Mouse (Mus musculus) MEL (cell line): ENCODE data around the gene Tapbpl. TPM values are rescaled to one million over a fixed set of nuclear protein-coding genes. Genes with fewer than 3 reads are reported as not detected.

Source experiments
- DNase-seq: peaks from one replicate; pipeline ENCODE4 v3.0.0; 2011; ENCODE audit warnings: low read depth, low spot score
- H3K27ac ChIP-seq: 2 replicates; pipeline ENCODE4 v1.5.1; 2012; ENCODE audit warnings: low read depth, mild to moderate bottlenecking, control low read depth, low read length, moderate library complexity; ENCODE audit not compliant: control insufficient read depth
- H3K27me3 ChIP-seq, 2 experiments: fragments of 150-350 bp in 1 of 2; sonication (generic) in 1 of 2; 2 replicates each; pipeline ENCODE4 v1.6.1; 2012; ENCODE audit warnings: low read length in 2 of 2, mild to moderate bottlenecking in 2 of 2, improper control_type of control experiment in 1 of 2, moderate library complexity in 1 of 2; ENCODE audit not compliant: insufficient read depth in 2 of 2, control insufficient read depth in 1 of 2
- H3K36me3 ChIP-seq, 2 experiments: 2 replicates each; pipeline ENCODE4 v1.6.1; 2012 to 2014; ENCODE audit warnings: low read length in 2 of 2, improper control_type of control experiment in 1 of 2, inconsistent platforms in 1 of 2, mild to moderate bottlenecking in 1 of 2; ENCODE audit not compliant: insufficient read depth in 2 of 2, control insufficient read depth in 1 of 2
- H3K4me1 ChIP-seq, 2 experiments: fragments of 150-350 bp in 1 of 2; sonication (generic) in 1 of 2; 2 replicates each; pipeline ENCODE4 v1.6.1; 2012; ENCODE audit warnings: low read length in 2 of 2, improper control_type of control experiment in 1 of 2, mild to moderate bottlenecking in 1 of 2; ENCODE audit not compliant: insufficient read depth in 2 of 2, control insufficient read depth in 1 of 2
- H3K4me3 ChIP-seq, 2 experiments: fragments of 150-350 bp in 1 of 2; sonication (generic) in 1 of 2; 2 replicates each; pipeline ENCODE4 v1.5.1; 2012; ENCODE audit warnings: low read depth in 2 of 2, low read length in 2 of 2, mild to moderate bottlenecking in 2 of 2, moderate library complexity in 2 of 2, control low read depth in 1 of 2, improper control_type of control experiment in 1 of 2; ENCODE audit not compliant: control insufficient read depth in 1 of 2, insufficient read depth in 1 of 2
- H3K79me2 ChIP-seq: 2 replicates; pipeline ENCODE4 v1.6.1; 2012; ENCODE audit warnings: mild to moderate bottlenecking, low read length, moderate library complexity; ENCODE audit not compliant: control insufficient read depth, poor library complexity, insufficient read depth
- H3K9ac ChIP-seq: 2 replicates; pipeline ENCODE4 v1.6.1; 2012; ENCODE audit warnings: low read depth, mild to moderate bottlenecking, control low read depth, low read length, moderate library complexity; ENCODE audit not compliant: control insufficient read depth, poor library complexity, severe bottlenecking
- H3K9me3 ChIP-seq: fragments of 150-350 bp; sonication (generic); replicated peaks from 2 replicates; pipeline ENCODE4 v1.6.1; 2012; ENCODE audit warnings: mild to moderate bottlenecking, low read length, improper control_type of control experiment, moderate library complexity; ENCODE audit not compliant: insufficient read depth
- CHD2 ChIP-seq: IDR thresholded peaks from 2 replicates; pipeline ENCODE4 v1.6.1; 2011; ENCODE audit warnings: low read length, improper control_type of control experiment
- CTCF ChIP-seq, 3 experiments: IDR thresholded peaks in 2 of 3; conservative IDR thresholded peaks in 1 of 3; 2 replicates each; pipeline ENCODE4 v1.5.1; 2011 to 2012; ENCODE audit warnings: low read length in 3 of 3, low read depth in 2 of 3, mild to moderate bottlenecking in 2 of 3, improper control_type of control experiment in 1 of 3, inconsistent platforms in 1 of 3, mixed read lengths in 1 of 3, moderate library complexity in 1 of 3; ENCODE audit not compliant: control insufficient read depth in 1 of 3, insufficient read depth in 1 of 3, poor library complexity in 1 of 3, severe bottlenecking in 1 of 3
- ELF1 ChIP-seq: IDR thresholded peaks from 2 replicates; pipeline ENCODE4 v1.6.1; 2014; ENCODE audit warnings: low read depth, mild to moderate bottlenecking, inconsistent platforms, low read length, improper control_type of control experiment, moderate library complexity
- JUND ChIP-seq: IDR thresholded peaks from 2 replicates; pipeline ENCODE4 v1.6.1; 2011; ENCODE audit warnings: low read depth, mild to moderate bottlenecking, improper control_type of control experiment, low read length
- KAT2A ChIP-seq: conservative IDR thresholded peaks from 2 replicates; pipeline ENCODE4 v1.6.1; 2012; ENCODE audit warnings: low read depth, low read length, improper control_type of control experiment, inconsistent platforms
- MAX ChIP-seq: IDR thresholded peaks from 2 replicates; pipeline ENCODE4 v1.6.1; 2011; ENCODE audit warnings: low read length, improper control_type of control experiment
- MEF2A ChIP-seq: IDR thresholded peaks from 2 replicates; pipeline ENCODE4 v1.6.1; 2014; ENCODE audit warnings: low read depth, mild to moderate bottlenecking, inconsistent platforms, low read length, improper control_type of control experiment; ENCODE audit not compliant: poor library complexity, insufficient replicate concordance, severe bottlenecking; ENCODE audit errors: extremely low read depth
- MXI1 ChIP-seq: IDR thresholded peaks from 2 replicates; pipeline ENCODE4 v1.6.1; 2011; ENCODE audit warnings: mild to moderate bottlenecking, low read depth, low read length, improper control_type of control experiment
- MYC ChIP-seq: IDR thresholded peaks from 2 replicates; pipeline ENCODE4 v1.6.1; 2011; ENCODE audit warnings: low read depth, mild to moderate bottlenecking, low read length, improper control_type of control experiment, moderate library complexity
- NELFE ChIP-seq: IDR thresholded peaks from 2 replicates; pipeline ENCODE4 v1.6.1; 2011; ENCODE audit warnings: low read depth, low read length, improper control_type of control experiment
- POLR2A ChIP-seq, 2 experiments: IDR thresholded peaks; 2 replicates each; pipeline ENCODE4 v1.6.1; 2011 to 2012; ENCODE audit warnings: low read length in 2 of 2, mild to moderate bottlenecking in 2 of 2, control low read depth in 1 of 2, improper control_type of control experiment in 1 of 2, low read depth in 1 of 2, moderate library complexity in 1 of 2; ENCODE audit not compliant: control insufficient read depth in 1 of 2, insufficient read depth in 1 of 2, poor library complexity in 1 of 2
- POLR2AphosphoS5 ChIP-seq: IDR thresholded peaks from 2 replicates; pipeline ENCODE4 v1.6.1; 2012; ENCODE audit warnings: low read depth, borderline replicate concordance, mild to moderate bottlenecking, inconsistent platforms, low read length, moderate library complexity, mixed read lengths
- RAD21 ChIP-seq: IDR thresholded peaks from 2 replicates; pipeline ENCODE4 v1.6.1; 2011; ENCODE audit warnings: mild to moderate bottlenecking, low read depth, low read length, improper control_type of control experiment
- TAL1 ChIP-seq: IDR thresholded peaks from 2 replicates; pipeline ENCODE4 v1.6.1; 2012; ENCODE audit warnings: mild to moderate bottlenecking, inconsistent platforms, low read length, moderate library complexity, mixed read lengths
- TBP ChIP-seq: IDR thresholded peaks from 2 replicates; pipeline ENCODE4 v1.8.0; 2011; ENCODE audit warnings: low read depth, low read length, improper control_type of control experiment
- TCF12 ChIP-seq: IDR thresholded peaks from 2 replicates; pipeline ENCODE4 v1.6.1; 2014; ENCODE audit warnings: low read depth, mild to moderate bottlenecking, inconsistent platforms, low read length, improper control_type of control experiment, moderate library complexity
- USF1 ChIP-seq: IDR thresholded peaks from 2 replicates; pipeline ENCODE4 v1.6.1; 2014; ENCODE audit warnings: low read depth, mild to moderate bottlenecking, inconsistent platforms, low read length, improper control_type of control experiment, moderate library complexity
- ZKSCAN1 ChIP-seq: IDR thresholded peaks from 2 replicates; pipeline ENCODE4 v1.6.1; 2012; ENCODE audit warnings: low read depth, mild to moderate bottlenecking, inconsistent platforms, low read length, improper control_type of control experiment, moderate library complexity
- ZNF384 ChIP-seq: IDR thresholded peaks from 2 replicates; pipeline ENCODE4 v1.6.1; 2012; ENCODE audit warnings: low read depth, mild to moderate bottlenecking, inconsistent platforms, low read length, improper control_type of control experiment
- polyA plus RNA-seq, 2 experiments: library from polyadenylated mRNA; stranded (reverse) in 1 of 2; unstranded in 1 of 2; fragments of >175 nt in 1 of 2; fragments of >200 nt in 1 of 2; gene quantifications; 2 replicates each; pipeline versions ENCODE4 v1.2.1 to v1.2.4; 2012; ENCODE audit warnings: low replicate concordance in 2 of 2, low read depth in 1 of 2; ENCODE audit not compliant: insufficient read length in 2 of 2, insufficient read depth in 1 of 2, missing spikeins in 1 of 2
- total RNA-seq: library from RNA; depleted of rRNA; stranded (reverse); fragments of 300-350 nt; gene quantifications from 2 replicates; pipeline ENCODE4 v1.2.3, GENCODE M21; 2012

The Tapbpl gene
- total and polyA plus RNA-seq, 3 experiments, result 2.5 to 5.2 TPM; not detected in 1

GRCm38 (mm10) chr6:125191332-125192015 is 40.2 kb downstream of the Tapbpl start, which contains the start of the genes Ncapd2 and Mrpl51 (continued):
- TF ChIP-seq MEF2A, result no peak
- no peak for TF ChIP-seq POLR2AphosphoS5

GRCm38 (mm10) chr6:125190816-125191215 is 40.8 kb downstream of the Tapbpl start:
- DNase-seq, result peak; percentile 36
- TF ChIP-seq KAT2A (no peak), ELF1 (no peak), CHD2 (no peak), ZKSCAN1 (no peak), RAD21 (no peak), MXI1 (no peak), CTCF (IDR thresholded peaks at IDR 0.05 in 2 of 3, conservative IDR thresholded peaks at IDR 0.05 in 1 of 3; ENCODE audit: control insufficient read depth in 1 of 3, insufficient read depth in 1 of 3, low read depth in 2 of 3, low read length in 3 of 3, poor library complexity in 1 of 3, severe bottlenecking in 1 of 3) (no peak), TBP (no peak)

GRCm38 (mm10) chr6:125186203-125186602 is 45.5 kb downstream of the Tapbpl start:
- no peak overlapping the region for H3K4me3 ChIP-seq
- TF ChIP-seq RAD21 (no peak), MYC (no peak), KAT2A (no peak), TCF12 (no peak), USF1 (no peak), CTCF (IDR thresholded peaks at IDR 0.05 in 2 of 3, conservative IDR thresholded peaks at IDR 0.05 in 1 of 3; ENCODE audit: control insufficient read depth in 1 of 3, insufficient read depth in 1 of 3, low read depth in 2 of 3, low read length in 3 of 3, poor library complexity in 1 of 3, severe bottlenecking in 1 of 3) (no peak), ZNF384 (no peak), POLR2A (IDR thresholded peaks at IDR 0.05; ENCODE audit: control insufficient read depth in 1 of 2, insufficient read depth in 1 of 2, low read depth in 1 of 2, low read length in 2 of 2, poor library complexity in 1 of 2) (no peak), ZKSCAN1 (no peak), TAL1 (no peak), NELFE (no peak), MAX (no peak), JUND (no peak)
- H3K9ac ChIP-seq, result no peak overlapping the region
- H3K9me3 ChIP-seq, result no peaks in the 10 kb centered on the region
- peaks cover 19% of the 10 kb centered on the region for H3K79me2 ChIP-seq
- no peak for DNase-seq
- H3K36me3 ChIP-seq, result peaks cover 5 to 35% of the 10 kb centered on the region in 2 experiments; a peak in 3 of 4 replicates
- H3K27ac ChIP-seq, result no peak overlapping the region
- peaks cover 3 to 5% of the 10 kb centered on the region in 2 experiments; a peak in 2 of 4 replicates for H3K4me1 ChIP-seq
- no peaks in the 10 kb centered on the region for H3K27me3 ChIP-seq

More at GRCm38 (mm10) chr6:125190816-125191215, 40.8 kb downstream of the Tapbpl start:
- peaks cover 3 to 11% of the 10 kb centered on the region in 2 experiments; a peak in 3 of 4 replicates for H3K4me1 ChIP-seq
- H3K79me2 ChIP-seq, result peaks cover 36% of the 10 kb centered on the region
- peak overlapping the region; percentile 69 to 89 for H3K4me3 ChIP-seq
- H3K9me3 ChIP-seq, result no peaks in the 10 kb centered on the region
- peak overlapping the region; percentile 85 for H3K27ac ChIP-seq
- peak overlapping the region; percentile 91 for H3K9ac ChIP-seq
- H3K27me3 ChIP-seq, result no peaks in the 10 kb centered on the region
- H3K36me3 ChIP-seq, result peaks cover 19 to 21% of the 10 kb centered on the region in 2 experiments
